Mouse (Mus musculus) gonadal fat pad, adult 2 months (tissue): ENCODE data around the gene Tbxas1. TPM values are rescaled to one million over a fixed set of nuclear protein-coding genes. Genes with fewer than 3 reads are reported as not detected.

ENCODE experiments used
- DNase-seq: peaks from one replicate; pipeline ENCODE4 v3.0.0-alpha.2; 2012; ENCODE audit warnings: low read depth
- polyA plus RNA-seq: library from polyadenylated mRNA; depleted of rRNA; stranded (reverse); fragments of >200 nt; gene quantifications from 2 replicates; pipeline ENCODE4 v1.2.3, GENCODE M21; 2012

Gene Tbxas1
- polyA plus RNA-seq, 1 experiment: 6.3 TPM

DNA sequence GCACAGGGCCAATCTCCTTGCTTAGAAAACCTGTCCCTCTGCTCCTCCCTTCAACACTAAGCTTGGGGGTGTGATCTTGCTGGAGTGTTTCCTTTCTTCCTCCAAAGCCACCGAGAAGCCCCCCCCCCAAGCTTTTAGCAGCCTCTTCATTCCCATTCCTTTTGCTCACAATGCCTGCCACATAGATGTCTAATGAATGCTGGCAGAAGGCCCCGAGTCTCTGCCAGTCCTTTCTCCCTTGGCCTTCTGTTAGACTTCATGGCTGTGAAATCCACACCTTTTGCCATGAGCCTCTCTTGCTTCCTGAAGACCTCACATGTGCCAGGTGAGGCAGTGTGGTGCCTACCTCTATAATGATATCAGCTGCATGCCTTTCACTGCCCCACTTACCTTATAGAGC, 47.3 kb downstream of the Tbxas1 start:
- DNase-seq: no peak

- no peak for DNase-seq
Observed at GRCm38 (mm10) chr6:38923450-38923849, 48.2 kb downstream of the Tbxas1 start.

DNA sequence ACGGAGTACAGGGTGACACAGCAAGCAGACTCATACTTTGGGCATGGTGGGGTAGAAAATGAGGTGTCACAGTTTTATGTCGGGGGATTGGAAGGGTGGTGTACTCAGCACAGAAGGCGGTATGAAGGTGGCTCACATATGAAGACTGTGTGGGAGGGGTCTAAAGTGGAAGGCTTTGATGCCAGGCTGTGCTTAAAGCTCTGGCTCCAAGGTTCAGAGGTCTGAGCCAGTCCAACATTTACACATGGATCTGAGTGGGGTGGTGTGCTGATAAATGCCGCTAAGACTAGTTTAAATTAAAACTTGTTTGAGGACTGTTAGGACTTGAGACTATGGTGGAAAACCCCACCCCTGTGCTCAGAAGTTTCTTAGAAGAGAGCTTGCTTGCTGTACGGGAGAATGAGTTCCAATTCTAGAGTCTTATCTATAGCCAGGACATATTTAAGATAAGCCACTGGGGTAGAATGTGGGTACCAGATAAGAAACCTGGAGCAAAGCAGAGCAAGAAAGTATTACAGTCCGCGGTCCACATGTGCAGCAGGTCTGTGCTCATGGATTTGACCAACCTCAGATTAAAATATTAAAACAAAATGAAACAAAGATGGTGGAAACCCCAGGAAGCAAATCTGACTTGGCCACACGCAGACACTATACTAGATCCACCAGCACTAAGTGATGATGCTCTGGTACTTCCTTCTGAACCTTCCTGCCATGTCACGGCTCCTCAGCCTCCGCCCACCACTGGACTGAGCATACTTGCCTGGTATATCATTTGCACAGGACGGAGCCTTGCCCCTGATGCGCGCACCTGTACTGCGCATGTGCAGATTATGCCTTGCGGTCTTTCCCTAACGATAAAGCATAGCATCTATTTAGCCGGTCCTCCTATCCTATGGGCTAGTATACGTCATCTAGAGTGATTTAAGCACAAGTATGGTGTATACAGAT, 48.9 kb downstream of the Tbxas1 start:
- DNase-seq: no peak

GRCm38 (mm10) chr6:38925719-38926118, 50.5 kb downstream of the Tbxas1 start:
- no peak for DNase-seq

DNA sequence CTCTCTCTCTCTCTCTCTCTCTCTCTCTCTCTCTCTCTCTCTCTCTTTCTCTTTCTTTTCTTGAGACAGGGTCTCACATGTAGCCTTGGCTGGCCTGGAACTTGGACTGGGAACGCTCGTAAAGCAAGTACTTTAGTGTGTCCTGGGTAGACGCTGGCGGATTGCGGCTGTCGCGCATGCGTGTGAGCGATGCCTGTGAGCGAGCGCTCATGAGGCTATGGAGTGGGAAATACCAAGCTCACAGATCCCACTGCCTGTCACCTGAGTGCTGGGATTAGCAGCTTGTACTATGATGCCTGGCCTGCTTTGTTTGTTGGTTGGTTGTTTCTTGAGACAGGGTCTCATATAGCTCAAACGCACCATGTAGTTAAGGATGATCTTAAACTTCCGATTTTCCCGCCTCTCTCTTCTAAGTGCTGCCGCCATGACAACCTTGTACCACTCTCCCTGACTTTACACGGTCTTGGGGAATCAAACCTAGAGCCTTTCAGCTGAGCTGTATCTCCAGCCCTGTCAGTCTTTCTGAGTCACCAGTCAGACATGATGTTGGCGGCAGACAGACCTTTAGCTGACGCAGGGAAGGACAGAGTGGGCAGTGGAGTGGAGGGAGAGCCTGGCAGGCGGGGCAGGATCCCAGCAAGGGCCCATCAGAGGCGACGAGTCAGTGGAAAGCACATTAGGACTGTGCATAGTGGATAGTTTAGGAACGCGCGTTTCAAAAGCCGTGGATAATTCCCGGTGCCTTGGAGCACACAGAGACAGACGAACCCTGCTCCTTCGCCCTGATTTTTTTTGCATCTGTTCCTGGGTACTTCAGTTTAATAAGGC, 51.1 kb downstream of the Tbxas1 start:
- DNase-seq: no peak

DNA sequence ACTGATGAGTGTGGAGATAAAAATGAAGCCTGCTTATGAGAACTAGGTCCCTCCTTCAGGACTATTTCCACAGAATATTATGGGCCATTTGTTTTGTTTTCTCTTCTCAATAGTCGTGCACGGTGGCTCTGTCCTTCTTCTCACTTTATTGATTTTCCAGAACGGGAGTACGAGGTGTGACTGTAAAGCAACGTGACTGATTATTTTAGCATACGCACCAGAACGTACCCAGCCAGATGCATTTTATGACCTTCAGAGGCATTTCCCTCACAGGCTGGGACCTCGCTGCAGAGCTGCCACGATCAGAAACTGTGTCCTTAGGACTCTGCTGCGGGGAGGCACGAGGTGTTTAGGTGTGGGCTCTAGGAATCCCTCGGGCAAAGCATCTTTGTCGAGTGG, 51.8 kb downstream of the Tbxas1 start:
- DNase-seq: no peak

DNA sequence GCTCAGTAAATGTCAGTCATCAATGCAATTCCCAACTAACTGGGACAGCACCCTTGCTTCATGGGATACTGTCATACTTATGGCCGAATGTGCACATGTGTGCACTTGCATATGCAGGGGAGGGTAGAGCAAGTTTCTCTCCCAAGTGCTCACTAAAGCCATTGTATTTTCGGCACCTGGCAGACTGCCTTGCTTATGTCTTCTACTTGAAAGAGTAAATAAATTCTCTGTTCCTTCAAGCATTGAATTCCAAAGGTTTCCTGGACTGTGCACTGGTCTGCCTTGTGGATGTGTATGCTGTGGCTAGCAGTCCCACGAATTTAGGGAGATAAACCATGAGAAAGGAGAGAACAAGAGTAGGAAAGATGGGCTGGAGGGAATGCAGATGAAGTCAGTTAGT, 53.3 kb downstream of the Tbxas1 start:
- no peak for DNase-seq

DNA sequence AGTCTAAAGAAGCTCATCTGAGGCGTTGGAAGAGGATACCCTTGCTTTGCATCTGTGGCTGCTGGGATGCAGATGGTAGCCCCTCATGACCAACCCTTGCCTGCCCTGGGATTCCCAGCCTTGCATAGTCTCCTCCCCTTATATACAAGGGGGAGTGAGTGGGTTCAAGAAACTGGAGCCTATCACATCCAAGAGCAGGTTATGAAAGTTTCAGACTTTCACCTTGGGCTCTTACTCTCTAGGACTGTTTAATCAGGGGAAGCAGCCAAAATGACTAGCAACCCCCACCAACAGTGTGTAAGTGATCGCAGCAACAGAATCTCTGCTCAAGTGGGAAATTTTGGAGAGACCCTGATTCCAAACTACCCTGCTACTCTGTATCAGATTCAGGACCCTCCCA, 60.8 kb downstream of the Tbxas1 start:
- DNase-seq: no peak

GRCm38 (mm10) chr6:38938421-38938820, 63.2 kb downstream of the Tbxas1 start:
- DNase-seq: no peak

- DNase-seq: no peak
Observed at GRCm38 (mm10) chr6:38939096-38939495, 63.9 kb downstream of the Tbxas1 start.

GRCm38 (mm10) chr6:38941016-38941415, 65.8 kb downstream of the Tbxas1 start:
- DNase-seq: no peak

- DNase-seq: no peak
Observed at GRCm38 (mm10) chr6:38942771-38943170, 67.6 kb downstream of the Tbxas1 start.

DNA sequence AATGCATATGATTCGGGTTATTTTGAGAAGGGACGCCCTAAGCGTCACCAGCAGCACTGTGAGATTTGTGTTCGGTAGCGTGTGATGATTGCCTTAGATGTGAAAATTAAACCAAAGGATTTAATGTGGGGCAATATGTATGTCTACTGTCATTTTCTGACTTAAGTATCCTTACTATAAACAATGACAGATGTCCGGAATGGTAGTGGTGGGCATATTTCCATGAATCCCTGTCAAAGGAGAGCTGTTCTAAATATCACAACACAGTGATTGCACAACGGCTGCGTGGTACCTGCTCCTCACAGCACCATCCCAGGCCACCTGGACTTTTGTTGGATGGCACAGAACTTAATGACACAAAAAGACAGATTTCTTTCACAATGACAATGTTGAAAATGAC, 69.2 kb downstream of the Tbxas1 start:
- no peak for DNase-seq

GRCm38 (mm10) chr6:38944826-38945225, 69.6 kb downstream of the Tbxas1 start:
- DNase-seq: no peak

GRCm38 (mm10) chr6:38945681-38946080, 70.5 kb downstream of the Tbxas1 start:
- DNase-seq: no peak

- no peak for DNase-seq
Observed at GRCm38 (mm10) chr6:38947282-38947681, 72.1 kb downstream of the Tbxas1 start.

DNA sequence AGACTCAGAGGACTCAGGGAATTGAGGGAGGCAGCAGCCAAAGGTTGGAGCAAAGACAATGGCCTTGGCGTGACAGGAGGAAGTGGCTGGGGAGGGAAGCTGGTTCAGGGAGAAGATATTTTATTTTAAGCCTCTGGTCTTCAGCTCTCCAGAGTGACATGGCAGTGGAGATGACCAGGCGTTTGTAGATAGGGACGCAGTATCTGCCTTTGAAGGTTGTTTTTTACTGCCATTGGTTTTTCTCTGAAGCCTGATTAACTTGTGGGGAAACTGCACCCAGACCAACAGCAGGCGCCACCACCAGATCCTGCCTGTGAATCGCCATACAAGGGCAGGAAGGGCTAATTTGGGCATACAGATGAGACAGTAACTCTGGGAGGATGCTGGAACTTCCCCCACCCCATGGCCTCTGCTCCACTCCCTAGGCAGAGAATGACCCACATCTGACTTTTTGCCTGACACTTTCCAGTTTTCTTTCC, 74.5 kb downstream of the Tbxas1 start:
- no peak for DNase-seq

DNA sequence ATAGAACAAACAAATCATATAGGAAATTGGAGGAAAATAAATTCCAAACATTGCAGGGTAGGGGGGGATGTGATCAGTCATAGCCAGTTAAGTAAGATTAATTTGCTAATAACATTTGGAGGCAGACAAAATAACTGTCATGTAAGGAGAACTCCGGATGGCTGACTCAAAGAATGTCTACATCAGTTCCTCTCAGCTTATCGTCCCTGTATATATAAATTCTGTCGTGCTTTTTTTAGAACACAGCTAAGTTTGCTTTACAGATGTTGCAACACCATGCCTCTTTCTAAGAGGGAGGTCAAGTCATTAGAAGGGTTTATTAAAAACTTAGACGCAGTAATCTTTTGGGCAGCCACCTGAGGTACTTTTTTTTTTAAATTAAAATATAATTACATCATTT, 75.1 kb downstream of the Tbxas1 start:
- DNase-seq: no peak

- no peak for DNase-seq
Observed at GRCm38 (mm10) chr6:38950838-38951237, 75.6 kb downstream of the Tbxas1 start.

- DNase-seq: no peak
Observed at GRCm38 (mm10) chr6:38956641-38957040, 81.4 kb downstream of the Tbxas1 start.

DNA sequence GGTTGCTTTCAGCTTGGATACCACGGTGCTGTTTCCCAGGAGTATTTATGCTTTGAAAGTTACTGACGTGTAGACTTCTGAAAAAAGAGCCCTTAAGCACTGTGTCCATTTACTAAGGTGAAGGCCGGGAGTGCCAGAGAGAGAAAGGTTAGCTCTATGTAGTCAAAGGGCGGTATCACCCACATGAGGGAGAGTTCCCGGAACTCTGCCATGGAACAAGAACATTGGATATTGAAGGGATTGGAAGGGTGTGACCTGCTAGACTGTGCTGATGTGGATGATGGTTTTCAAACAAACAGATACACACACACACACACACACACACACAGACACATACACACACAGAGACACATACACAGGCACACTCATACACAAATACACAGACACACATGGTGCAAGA, 82.0 kb downstream of the Tbxas1 start:
- DNase-seq: no peak

DNA sequence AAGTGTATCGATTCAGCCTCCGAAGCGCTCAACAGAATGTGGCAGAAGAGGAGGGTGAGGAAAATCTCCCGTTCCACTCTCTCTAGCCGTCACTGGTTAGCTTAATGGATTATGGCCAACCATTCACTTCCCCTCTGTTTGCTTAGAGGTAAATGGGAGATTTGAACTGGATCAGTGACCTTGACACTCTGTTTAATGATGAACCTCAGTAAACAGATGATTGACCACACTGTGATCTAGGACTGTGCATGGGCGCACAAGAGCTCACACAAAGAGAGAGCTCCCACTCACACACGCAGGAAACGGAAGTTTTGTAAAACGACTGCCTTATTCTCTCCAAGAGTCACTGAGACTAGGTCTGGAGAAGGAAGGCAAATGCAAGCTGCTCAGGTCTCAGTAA, 84.3 kb downstream of the Tbxas1 start:
- no peak for DNase-seq

DNA sequence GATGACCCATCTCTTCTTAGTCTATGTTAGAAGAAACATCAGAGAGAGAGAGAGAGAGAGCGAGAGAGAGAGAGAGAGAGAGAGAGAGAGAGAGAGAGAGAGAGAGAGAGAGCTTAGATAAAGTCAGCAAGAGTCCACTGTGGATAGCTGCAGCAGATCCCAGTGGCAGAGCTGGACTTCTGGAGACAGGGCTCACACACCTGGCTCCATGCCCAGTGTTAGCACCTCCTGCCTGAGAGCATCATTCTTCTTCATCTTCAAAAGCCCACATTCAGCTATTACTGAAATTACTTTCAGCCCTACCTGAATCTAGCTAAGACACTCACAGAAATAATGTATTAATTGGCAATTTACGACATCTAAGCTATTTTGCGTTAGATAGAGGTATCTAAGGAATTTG, 85.2 kb downstream of the Tbxas1 start:
- no peak for DNase-seq
